Mouse (Mus musculus) limb, embryonic 14.5 days (tissue): ENCODE results near the gene Hist1h2bl. TPM values are rescaled to one million over a fixed set of nuclear protein-coding genes. Genes with fewer than 3 reads are reported as not detected.
A peak's percentile ranks its signal among the peaks of the same experiment; 100 is the strongest.

Experiments used
- ATAC-seq: fragments of 200-750 bp; cut with Nextera tagmentation; 2 replicates; pipeline ENCODE4 v1.8.0; 2017; ENCODE audit warnings: low read depth, moderate number of reproducible peaks, moderate TSS enrichment; ENCODE audit not compliant: low FRiP score
- DNase-seq: peaks from one replicate; pipeline ENCODE4 v3.0.0-alpha.2; 2015; ENCODE audit warnings: low spot score
- H3K27ac ChIP-seq: fragments of 300-500 bp; sonication (generic); replicated peaks from 2 replicates; pipeline ENCODE4 v1.5.1; 2014; ENCODE audit warnings: low read depth, mild to moderate bottlenecking, low read length, moderate library complexity, mixed read lengths
- H3K27me3 ChIP-seq: fragments of 300-500 bp; sonication (generic); 2 replicates; pipeline ENCODE4 v1.6.1; 2014; ENCODE audit warnings: low read length, mixed read lengths; ENCODE audit not compliant: control insufficient read depth, insufficient read depth
- H3K36me3 ChIP-seq: fragments of 300-500 bp; sonication (generic); 2 replicates; pipeline ENCODE4 v1.6.1; 2014; ENCODE audit warnings: mild to moderate bottlenecking, low read length, moderate library complexity, mixed read lengths; ENCODE audit not compliant: control insufficient read depth, insufficient read depth
- H3K4me1 ChIP-seq: fragments of 300-500 bp; sonication (generic); 2 replicates; pipeline ENCODE4 v1.6.1; 2014; ENCODE audit warnings: antibody characterized with exemption, low read length, mixed read lengths; ENCODE audit not compliant: control insufficient read depth, insufficient read depth
- H3K4me2 ChIP-seq: fragments of 300-500 bp; sonication (generic); replicated peaks from 2 replicates; pipeline ENCODE4 v1.6.1; 2014; ENCODE audit warnings: low read depth, mild to moderate bottlenecking, low read length, moderate library complexity; ENCODE audit not compliant: severe bottlenecking
- H3K4me3 ChIP-seq: fragments of 300-500 bp; sonication (generic); replicated peaks from 2 replicates; pipeline ENCODE4 v1.5.1; 2014; ENCODE audit warnings: low read length
- H3K9ac ChIP-seq: fragments of 300-500 bp; sonication (generic); 2 replicates; pipeline ENCODE4 v1.6.1; 2014; ENCODE audit warnings: mild to moderate bottlenecking, low read depth, low read length, moderate library complexity; ENCODE audit not compliant: severe bottlenecking
- H3K9me3 ChIP-seq: fragments of 300-500 bp; sonication (generic); 2 replicates; pipeline ENCODE4 v1.6.1; 2016; ENCODE audit warnings: low read length; ENCODE audit not compliant: control insufficient read depth
- POLR2A ChIP-seq: fragments of 200-500 bp; IDR thresholded peaks from 2 replicates; pipeline ENCODE4 v1.8.0; 2012; ENCODE audit warnings: inconsistent platforms, mild to moderate bottlenecking, moderate library complexity, borderline replicate concordance; ENCODE audit not compliant: insufficient read depth, insufficient read length; ENCODE audit errors: extremely low read depth
- WGBS: fragments of 180-500 bp; shearing (Covaris S2); extraction: QIAGEN DNeasy Blood & Tissue Kit; methylation state at CpG from one replicate; pipeline ENCODE4 v1.1.7; 2014; 5-methylcytosine and 5-hydroxymethylcytosine counted together
- polyA plus RNA-seq, 2 experiments: library from polyadenylated mRNA; depleted of rRNA in 1 of 2; stranded (reverse) in 1 of 2; unstranded in 1 of 2; fragments of >200 nt; fragmentation: Nextera tagmentation in 1 of 2; extraction: Ambion mirVana in 1 of 2; gene quantifications; 2 replicates each; pipeline versions ENCODE4 v1.2.1 to v1.2.3; 2012 to 2014

Hist1h2bl gene
- polyA plus RNA-seq, 2 experiments = 4.4 to 15.9 TPM

- peak overlapping the region; percentile 42 for H3K4me3 ChIP-seq
- peaks cover 16% of the 10 kb centered on the region for H3K4me1 ChIP-seq
- peak; percentile 35 for DNase-seq
- H3K27ac ChIP-seq = peak overlapping the region; percentile 84
- peak overlapping the region; percentile 79 for H3K4me2 ChIP-seq
- peak overlapping the region; percentile 59 for H3K9ac ChIP-seq
- no peaks in the 10 kb centered on the region for H3K36me3 ChIP-seq
- ATAC-seq = no peak
- H3K27me3 ChIP-seq = no peaks in the 10 kb centered on the region
- no peak for TF ChIP-seq POLR2A
- H3K9me3 ChIP-seq = no peaks in the 10 kb centered on the region
- 1% methylated on average over 19 of the region's 22 CpGs for WGBS
These were observed 646 bp downstream of the Hist1h2bl start for GRCm38 (mm10) chr13:21715131-21715863.

GRCm38 (mm10) chr13:21714725-21715124 is 1.2 kb downstream of the Hist1h2bl start:
- Histone ChIP-seq H3K9me3 (no peaks in the 10 kb centered on the region), H3K4me3 (peak overlapping the region; percentile 42), H3K9ac (peak overlapping the region; percentile 59), H3K27me3 (no peaks in the 10 kb centered on the region), H3K36me3 (no peaks in the 10 kb centered on the region), H3K4me2 (peak overlapping the region; percentile 79), H3K4me1 (peaks cover 12% of the 10 kb centered on the region), H3K27ac (peak overlapping the region; percentile 84)
- WGBS = 3% methylated on average over 7 of the region's 7 CpGs
- ATAC-seq = no peak
- peak; percentile 83 for DNase-seq
- TF ChIP-seq POLR2A = no peak

- Histone ChIP-seq H3K4me2 (peak overlapping the region; percentile 48), H3K36me3 (no peaks in the 10 kb centered on the region), H3K9me3 (no peaks in the 10 kb centered on the region), H3K27me3 (no peaks in the 10 kb centered on the region), H3K4me1 (peaks cover 6% of the 10 kb centered on the region), H3K27ac (no peak overlapping the region), H3K9ac (no peak overlapping the region), H3K4me3 (peak overlapping the region; percentile 68)
- DNase-seq (no peak), ATAC-seq (no peak)
- TF ChIP-seq POLR2A = no peak
- whole genome bisulfite sequencing = 30% methylated on average over 4 of the region's 4 CpGs
These were observed 4.2 kb downstream of the Hist1h2bl start for GRCm38 (mm10) chr13:21711698-21712097.

GRCm38 (mm10) chr13:21710821-21711525 is 5.0 kb downstream of the Hist1h2bl start:
- peak overlapping the region; percentile 48 for H3K4me2 ChIP-seq
- no peak overlapping the region for H3K27ac ChIP-seq
- WGBS = under 1% methylated on average over 22 of the region's 22 CpGs
- TF ChIP-seq POLR2A = no peak
- peak overlapping the region; percentile 68 for H3K4me3 ChIP-seq
- H3K9me3 ChIP-seq = no peaks in the 10 kb centered on the region
- no peaks in the 10 kb centered on the region for H3K27me3 ChIP-seq
- H3K36me3 ChIP-seq = no peaks in the 10 kb centered on the region
- DNase-seq (peak; percentile 77), ATAC-seq (peak; percentile 87)
- peak overlapping the region; percentile 40 for H3K9ac ChIP-seq
- peaks cover 6% of the 10 kb centered on the region for H3K4me1 ChIP-seq

- peaks cover 3% of the 10 kb centered on the region for H3K4me1 ChIP-seq
- no peaks in the 10 kb centered on the region for H3K27me3 ChIP-seq
- no peaks in the 10 kb centered on the region for H3K36me3 ChIP-seq
- DNase-seq (peak; percentile 93), ATAC-seq (peak; percentile 83)
- WGBS = under 1% methylated on average over 32 of the region's 32 CpGs
- peak overlapping the region; percentile 68 for H3K4me3 ChIP-seq
- peak overlapping the region; percentile 66 for H3K9ac ChIP-seq
- no peaks in the 10 kb centered on the region for H3K9me3 ChIP-seq
- H3K27ac ChIP-seq = peak overlapping the region; percentile 90
- peak overlapping the region; percentile 48 for H3K4me2 ChIP-seq
- no peak for TF ChIP-seq POLR2A
These were observed 5.8 kb downstream of the Hist1h2bl start for GRCm38 (mm10) chr13:21710031-21710711.
